Mouse (Mus musculus) midbrain, embryonic 10.5 days (tissue): ENCODE measurements around the gene Tkt. TPM values are rescaled to one million over a fixed set of nuclear protein-coding genes. Genes with fewer than 3 reads are reported as not detected.

ENCODE experiments used
- DNase-seq: peaks from one replicate; pipeline ENCODE4 v3.0.0-alpha.2; 2017; ENCODE audit warnings: low spot score
- H3K27ac ChIP-seq: fragments of 300-500 bp; sonication (generic); replicated peaks from 2 replicates; pipeline ENCODE4 v1.5.1; 2016; ENCODE audit warnings: mild to moderate bottlenecking
- H3K27me3 ChIP-seq: fragments of 300-500 bp; sonication (generic); 2 replicates; pipeline ENCODE4 v1.6.1; 2016; ENCODE audit warnings: low read depth, mild to moderate bottlenecking; ENCODE audit not compliant: poor library complexity, severe bottlenecking
- H3K36me3 ChIP-seq: fragments of 300-500 bp; sonication (generic); 2 replicates; pipeline ENCODE4 v1.6.1; 2016; ENCODE audit warnings: mild to moderate bottlenecking, moderate library complexity
- H3K4me1 ChIP-seq: fragments of 300-500 bp; sonication (generic); 2 replicates; pipeline ENCODE4 v1.6.1; 2016
- H3K4me3 ChIP-seq: fragments of 300-500 bp; sonication (generic); 2 replicates; pipeline ENCODE4 v1.5.1; 2016; ENCODE audit warnings: mild to moderate bottlenecking, moderate library complexity
- H3K9me3 ChIP-seq: fragments of 300-500 bp; sonication (generic); replicated peaks from 2 replicates; pipeline ENCODE4 v1.6.1; 2016; ENCODE audit warnings: mild to moderate bottlenecking
- WGBS: fragments of 180-500 bp; shearing (Covaris S2); methylation state at CpG from one replicate; pipeline ENCODE4 v1.1.7; 2016; 5-methylcytosine and 5-hydroxymethylcytosine counted together
- microRNA-seq: library from miRNA; unstranded; fragments of <30 nt; microRNA quantifications from one replicate; pipeline ENCODE4, GENCODE M21; 2017
- polyA plus RNA-seq: library from polyadenylated mRNA; unstranded; fragments of >200 nt; fragmentation: Nextera tagmentation; extraction: Ambion mirVana; gene quantifications from 2 replicates; pipeline ENCODE4 v1.2.1, GENCODE M21; 2016

Tkt gene
- polyA plus RNA-seq, 1 experiment from 2014 or later = 334 TPM

DNA sequence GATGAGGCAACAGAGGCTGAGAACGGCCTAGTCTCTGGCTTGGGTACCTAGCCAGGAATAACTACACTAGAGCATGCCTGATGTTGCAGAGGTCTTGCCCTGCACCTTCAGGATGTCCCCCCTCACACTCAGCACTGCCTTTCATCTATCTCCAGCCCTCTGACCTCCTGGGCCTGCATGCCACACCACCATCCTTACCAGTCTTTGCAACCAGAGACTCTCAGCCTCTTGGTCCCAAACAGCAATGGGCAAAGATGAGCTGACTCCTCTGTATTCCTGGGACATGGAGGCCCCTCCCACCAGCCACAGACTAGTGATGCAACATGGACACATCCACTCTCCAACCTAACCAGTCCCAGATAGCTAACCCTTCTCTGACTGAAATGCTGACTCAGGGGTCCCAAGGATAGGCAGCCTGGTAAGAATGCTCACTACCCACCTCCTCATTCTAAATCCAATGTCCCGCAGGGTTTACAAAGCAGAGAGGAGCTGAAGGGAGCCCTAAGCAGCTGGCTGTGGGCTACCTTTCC, 70.7 kb downstream of the Tkt start:
- H3K36me3 ChIP-seq = no peaks in the 10 kb centered on the region
- peaks cover 5% of the 10 kb centered on the region; the same call in 1 of the 2 replicates for H3K27me3 ChIP-seq
- H3K4me1 ChIP-seq = 0 out of 2 replicates have a peak, but pooled peaks cover 2% of the 10 kb centered on the region
- H3K27ac ChIP-seq = no peak overlapping the region
- no peak overlapping the region for H3K4me3 ChIP-seq
- 81% methylated on average over 2 of the region's 2 CpGs for WGBS
- no peaks in the 10 kb centered on the region for H3K9me3 ChIP-seq
- no peak for DNase-seq

DNA sequence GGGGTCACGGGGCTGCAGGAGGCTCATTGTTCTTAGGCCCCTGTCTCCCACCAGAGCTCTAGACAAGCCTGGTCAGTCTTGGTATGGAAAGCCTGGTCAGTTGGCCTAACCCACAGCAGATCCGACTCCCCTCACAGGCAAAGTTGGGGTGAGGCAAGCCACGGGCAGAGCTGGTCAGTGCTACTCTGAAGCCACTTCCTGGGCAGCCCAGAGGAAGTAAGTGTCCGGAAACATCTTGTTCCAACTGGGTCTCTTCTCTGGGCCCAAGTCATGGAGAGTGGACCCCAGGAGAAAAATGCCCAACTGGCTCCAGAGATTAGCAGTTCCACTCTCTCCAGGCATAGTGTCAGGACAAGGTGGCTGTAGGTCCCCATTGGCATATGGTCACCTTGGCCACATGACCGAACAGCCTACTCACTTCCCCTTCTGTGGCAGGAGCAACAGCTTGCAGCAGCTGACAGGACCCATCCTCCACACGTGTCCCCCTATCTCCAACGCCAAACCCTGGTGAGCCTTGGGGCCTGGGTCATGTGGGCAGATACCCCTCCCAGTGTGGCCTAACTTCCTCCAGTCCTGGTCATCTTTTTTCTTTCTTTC, 71.9 kb downstream of the Tkt start:
- peaks cover 18% of the 10 kb centered on the region for H3K27me3 ChIP-seq
- no peak overlapping the region for H3K27ac ChIP-seq
- no peaks in the 10 kb centered on the region for H3K36me3 ChIP-seq
- peaks cover 11% of the 10 kb centered on the region for H3K4me1 ChIP-seq
- no peak for DNase-seq
- H3K9me3 ChIP-seq = no peaks in the 10 kb centered on the region
- H3K4me3 ChIP-seq = no peak overlapping the region
- WGBS = 83% methylated on average over 7 of the region's 7 CpGs

DNA sequence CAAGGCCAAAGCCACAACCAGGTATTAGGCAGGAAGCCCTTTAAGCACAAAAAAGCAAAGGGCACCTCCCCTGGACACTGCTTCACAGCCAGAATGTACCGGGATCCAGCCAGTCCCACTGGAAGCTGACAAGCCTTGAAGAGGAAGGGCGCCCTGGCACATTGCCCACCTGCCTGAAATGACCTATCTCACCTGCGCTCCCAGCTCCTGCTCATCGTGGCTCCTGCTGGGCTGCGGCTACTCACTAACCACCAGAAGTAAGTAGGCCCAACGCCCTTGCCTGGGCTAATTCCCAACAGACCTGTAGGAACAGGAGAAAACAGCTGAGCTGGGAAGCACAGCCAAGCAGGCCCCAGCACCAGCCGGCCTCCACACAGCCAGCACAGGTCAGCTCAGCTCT, 74.0 kb downstream of the Tkt start:
- Histone ChIP-seq H3K4me3 (no peak overlapping the region), H3K4me1 (peaks cover 29% of the 10 kb centered on the region), H3K27me3 (peaks cover 38% of the 10 kb centered on the region), H3K36me3 (no peaks in the 10 kb centered on the region), H3K27ac (no peak overlapping the region), H3K9me3 (no peaks in the 10 kb centered on the region)
- WGBS = 84% methylated on average over 7 of the region's 7 CpGs
- no peak for DNase-seq

DNA sequence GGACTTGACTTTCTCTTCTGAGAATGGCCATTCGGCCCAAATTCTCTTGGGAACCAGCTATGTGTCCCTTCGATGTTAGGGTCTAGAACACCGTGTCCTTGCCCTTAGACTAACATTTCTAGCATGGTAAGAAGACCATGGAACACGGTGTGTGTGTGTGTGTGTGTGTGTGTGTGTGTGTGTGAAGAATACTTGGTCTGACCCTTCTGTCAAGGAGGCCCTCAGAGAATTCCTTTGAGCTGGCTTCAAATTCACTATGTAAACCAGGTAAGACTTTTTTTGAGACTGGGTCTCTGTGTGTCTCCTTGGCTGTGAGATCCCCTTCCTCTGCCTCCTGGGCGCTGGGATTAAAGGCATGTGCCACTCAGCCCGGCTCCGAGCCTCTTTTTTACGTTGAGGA, 74.4 kb downstream of the Tkt start:
- Histone ChIP-seq H3K9me3 (no peaks in the 10 kb centered on the region), H3K4me1 (peaks cover 29% of the 10 kb centered on the region), H3K27ac (no peak overlapping the region), H3K4me3 (no peak overlapping the region), H3K36me3 (no peaks in the 10 kb centered on the region), H3K27me3 (peaks cover 43% of the 10 kb centered on the region)
- DNase-seq = no peak
- WGBS = 89% methylated on average over 8 of the region's 8 CpGs

Small RNAs within 50 kb of the gene (microRNA-seq; reads per million reads assigned to microRNA genes)
- 7.5 reads per million, percentile 18 among the genes with 10 or more reads in this experiment for gene Mir3076

Other genes with a start within 250 kb of the Tkt start
- gene Dcp1a, start 68.8 kb upstream of the Tkt start, polyA plus RNA-seq = 31.8 and 35.1 TPM in 2 replicates
- 0.90 and 1.3 TPM in 2 replicates for gene Cacna1d, start 56.9 kb upstream of the Tkt start, polyA plus RNA-seq
- gene Prkcd, start 77.9 kb downstream of the Tkt start, polyA plus RNA-seq = 20.8 and 23.2 TPM in 2 replicates
- gene Rft1, start 106.0 kb downstream of the Tkt start, polyA plus RNA-seq = 14.8 and 15.3 TPM in 2 replicates
- 22.4 and 22.6 TPM in 2 replicates for gene Sfmbt1, start 166.5 kb downstream of the Tkt start, polyA plus RNA-seq